Comparison of ENCODE assay signal across 28 mouse cellular contexts in genomic region chr13:24206097-24206496, GRCm38 (mm10).
DNase-seq lines count a peak whose midpoint lies in the region; ATAC-seq and TF ChIP-seq lines count a peak whose summit lies in the region.
"Had no signal": no experiment of that assay in that cellular context is flagged by ENCODE, and none has a peak within 500 bp of the region (broad histone marks: within the 10 kb centered on the region; RNA-seq: fewer than 3 reads in every experiment).

No protein-coding gene starts in this region.

- TF ChIP-seq CTCF in cerebellum, adult 2 months (IDR thresholded peaks at IDR 0.05; ENCODE audit: borderline replicate concordance, insufficient read depth, low read depth, low read length), result no peak

- H3K4me1 ChIP-seq in cerebellum, adult 2 months (ENCODE audit: control insufficient read depth, insufficient read depth, low read length), result no peaks in the 10 kb centered on the region; the same call in 1 of the 2 replicates
- H3K4me1 ChIP-seq: heart, embryonic 15.5 days; hindbrain, embryonic 12.5 days; midbrain, embryonic 12.5 days; stomach, embryonic 15.5 days had no signal

- no peak for TF ChIP-seq POLR2A in cerebellum, adult 2 months (IDR thresholded peaks at IDR 0.05; ENCODE audit: borderline replicate concordance, insufficient read depth, low read length)

- no peak for DNase-seq in cerebellum, postnatal 4 days (ENCODE audit: low spot score in 2 of 2)
- DNase-seq in brain, adult 2 months (ENCODE audit: low read depth, low spot score), result peak; percentile 53
- peak; percentile 17 for DNase-seq in layer of hippocampus, adult 9-10 months (ENCODE audit: low spot score)
- DNase-seq in cerebellum, adult 2 months, result no peak
- DNase-seq in urinary bladder, adult 18-20 months (ENCODE audit: low spot score in 2 of 2), result no peak
- no peak for DNase-seq in right cerebral cortex, postnatal 10 days (ENCODE audit: low spot score in 2 of 2)
- DNase-seq: adrenal gland, postnatal 14 days; cerebellum, adult 9-11 months; forebrain, postnatal 0 days; gastrocnemius, postnatal 14 days; heart, adult 11 months; kidney, postnatal 14 days; retina, postnatal 1 day; right cerebral cortex, postnatal 25 days had no signal

- H3K27me3 ChIP-seq in cerebellum, adult 2 months (ENCODE audit: control insufficient read depth, insufficient read depth, low read length), result no peaks in the 10 kb centered on the region
- H3K27me3 ChIP-seq: embryonic facial prominence, embryonic 13.5 days; heart, embryonic 15.5 days; hindbrain, embryonic 12.5 days; limb, embryonic 13.5 days; lung, embryonic 15.5 days; megakaryocyte, embryonic 14.5 days; midbrain, embryonic 12.5 days; neural tube, embryonic 13.5 days; stomach, embryonic 15.5 days had no signal

- no peak overlapping the region for H3K4me3 ChIP-seq in cerebellum, adult 2 months (replicated peaks; ENCODE audit: insufficient read depth, low read depth, low read length)
- H3K4me3 ChIP-seq: embryonic facial prominence, embryonic 13.5 days; forebrain, embryonic 10.5 days; heart, embryonic 10.5 days; heart, embryonic 15.5 days; hindbrain, embryonic 12.5 days; limb, embryonic 13.5 days; lung, embryonic 15.5 days; megakaryocyte, embryonic 14.5 days; midbrain, embryonic 12.5 days; neural tube, embryonic 13.5 days; stomach, embryonic 15.5 days had no signal

- 0 out of 2 replicates have a peak, but pooled peaks have one; percentile 4 for ATAC-seq in cerebellum, adult (ENCODE audit: insufficient number of reproducible peaks, low FRiP score, low TSS enrichment)
- ATAC-seq in neutrophil, adult 5-6 weeks (ENCODE audit: extremely low read depth, insufficient number of reproducible peaks, low FRiP score, poor library complexity, severe bottlenecking), result peak; percentile 26; the same call in 1 of the 2 replicates
- ATAC-seq: forebrain, postnatal 0 days; intestine, postnatal 0 days had no signal

- H3K27ac ChIP-seq in cerebellum, adult 2 months (ENCODE audit: insufficient read depth, low read length), result no peak overlapping the region
- H3K27ac ChIP-seq: embryonic facial prominence, embryonic 13.5 days; forebrain, embryonic 10.5 days; heart, embryonic 10.5 days; heart, embryonic 15.5 days; hindbrain, embryonic 12.5 days; limb, embryonic 13.5 days; lung, embryonic 15.5 days; midbrain, embryonic 12.5 days; neural tube, embryonic 13.5 days; stomach, embryonic 15.5 days had no signal

- WGBS in cerebellum, adult 2 months, result 56% methylated on average over 6 of the region's 6 CpGs

Comparison
In these comparisons a context has a peak if more than half of its experiments do, and no peak if none do; other contexts are left out.
1. DNase-seq: peak in brain, adult 2 months (single experiment) and layer of hippocampus, adult 9-10 months (single experiment); none in cerebellum, postnatal 4 days (0 of 2), cerebellum, adult 2 months (0 of 2), urinary bladder, adult 18-20 months (0 of 2) and right cerebral cortex, postnatal 10 days (0 of 2).